Mouse (Mus musculus) Patski (cell line): Measurements from ENCODE around the gene AI661453. TPM values are rescaled to one million over a fixed set of nuclear protein-coding genes. Genes with fewer than 3 reads are reported as not detected.

Experiments
- ATAC-seq: fragments of 100-300 bp; one replicate; pipeline ENCODE4 v1.8.0; 2021
- CTCF ChIA-PET: fragments of 350-600 bp; sonication (Branson Sonifier 250); formaldehyde crosslinking; loops from one replicate; lab custom pipeline; 2022; ENCODE audit warnings: inconsistent platforms; lab: Charles Lee
- POLR2A ChIA-PET: fragments of 350-600 bp; sonication (Branson Sonifier 250); formaldehyde crosslinking; loops from one replicate; lab custom pipeline; 2022; ENCODE audit warnings: antibody characterized with exemption, inconsistent platforms; lab: Charles Lee
- DNase-seq: peaks from one replicate; pipeline ENCODE4 v3.0.0-alpha.2; 2011; ENCODE audit warnings: low read depth, low spot score
- H3K27me3 ChIP-seq: fragments of 371-371 bp; one replicate; pipeline ENCODE4 v1.5.1; 2021
- CTCF ChIP-seq: fragments of 100-300 bp; IDR thresholded peaks from one replicate; pipeline ENCODE4 v1.5.1; 2021
- in situ Hi-C: fragments of 300-500 bp; cut with MboI; formaldehyde crosslinking; loops from 3 replicates; pipeline ENCODE4 v1.11.1; 2018; ENCODE audit warnings: low pct_unique_long_range_greater_than_20kb, mixed read lengths
- polyA plus RNA-seq: library from polyadenylated mRNA; unstranded; gene quantifications from one replicate; pipeline ENCODE4 v1.2.3, GENCODE M21; 2021

Gene AI661453
- polyA plus RNA-seq, 1 experiment from 2014 or later: 20.0 TPM

GRCm38 (mm10) chr17:47441296-47442051, 5.1 kb downstream of the AI661453 start:
- DNase-seq: no peak
- CTCF ChIA-PET: interaction anchor here (1.2 to 1.6 kb wide), 2 partner anchors 9 to 71 kb away, joined by 3 to 4 read pairs; no protein-coding TSS in a partner anchor
- no peak for ATAC-seq
- no peaks in the 10 kb centered on the region for H3K27me3 ChIP-seq
- POLR2A ChIA-PET: no interaction called here
- in situ Hi-C loops: no loop called here
- no peak for TF ChIP-seq CTCF

GRCm38 (mm10) chr17:47442271-47442670, 5.9 kb downstream of the AI661453 start:
- DNase-seq (no peak), ATAC-seq (no peak)
- POLR2A ChIA-PET: no interaction called here
- no peaks in the 10 kb centered on the region for H3K27me3 ChIP-seq
- no peak for TF ChIP-seq CTCF
- in situ Hi-C loops: no loop called here
- CTCF ChIA-PET: no interaction called here

- ATAC-seq: no peak
- no peak for TF ChIP-seq CTCF
- CTCF ChIA-PET: interaction anchor here (1.4 kb wide), 1 partner anchor 13 kb away, joined by 3 read pairs; no protein-coding TSS in a partner anchor
- POLR2A ChIA-PET: no interaction called here
- in situ Hi-C loops: no loop called here
- H3K27me3 ChIP-seq: no peaks in the 10 kb centered on the region
- no peak for DNase-seq
Observed at GRCm38 (mm10) chr17:47444113-47444512, 7.7 kb downstream of the AI661453 start.

GRCm38 (mm10) chr17:47445518-47445917, 9.1 kb downstream of the AI661453 start:
- DNase-seq: no peak
- ChIA-PET POLR2A (no interaction called here), CTCF (no interaction called here)
- TF ChIP-seq CTCF: no peak
- ATAC-seq: no peak
- in situ Hi-C loops: no loop called here
- no peaks in the 10 kb centered on the region for H3K27me3 ChIP-seq

GRCm38 (mm10) chr17:47446025-47446424, 9.6 kb downstream of the AI661453 start:
- ChIA-PET POLR2A (no interaction called here), CTCF (no interaction called here)
- in situ Hi-C loops: no loop called here
- TF ChIP-seq CTCF: no peak
- H3K27me3 ChIP-seq: no peaks in the 10 kb centered on the region
- DNase-seq (no peak), ATAC-seq (no peak)

GRCm38 (mm10) chr17:47446561-47446960, 10.1 kb downstream of the AI661453 start:
- CTCF ChIA-PET: no interaction called here
- no peaks in the 10 kb centered on the region for H3K27me3 ChIP-seq
- ATAC-seq (no peak), DNase-seq (no peak)
- no peak for TF ChIP-seq CTCF
- in situ Hi-C loops: no loop called here
- POLR2A ChIA-PET: no interaction called here

GRCm38 (mm10) chr17:47448523-47449372, 12.3 kb downstream of the AI661453 start:
- TF ChIP-seq CTCF: no peak
- CTCF ChIA-PET: no interaction called here
- in situ Hi-C loops: no loop called here
- H3K27me3 ChIP-seq: no peaks in the 10 kb centered on the region
- POLR2A ChIA-PET: no interaction called here
- ATAC-seq: no peak
- DNase-seq: no peak

GRCm38 (mm10) chr17:47449432-47449831, 13.0 kb downstream of the AI661453 start:
- ChIA-PET POLR2A (no interaction called here), CTCF (no interaction called here)
- H3K27me3 ChIP-seq: no peaks in the 10 kb centered on the region
- ATAC-seq (no peak), DNase-seq (no peak)
- in situ Hi-C loops: no loop called here
- TF ChIP-seq CTCF: no peak

GRCm38 (mm10) chr17:47450239-47450638, 13.8 kb downstream of the AI661453 start:
- no peak for TF ChIP-seq CTCF
- in situ Hi-C loops: no loop called here
- no peaks in the 10 kb centered on the region for H3K27me3 ChIP-seq
- ATAC-seq (no peak), DNase-seq (no peak)
- POLR2A ChIA-PET: no interaction called here
- CTCF ChIA-PET: interaction anchor here (1.0 to 1.4 kb wide), 2 partner anchors 9 to 23 kb away, joined by 3 to 5 read pairs; no protein-coding TSS in a partner anchor

- in situ Hi-C loops: no loop called here
- CTCF ChIA-PET: interaction anchor here (1.0 to 1.4 kb wide), 2 partner anchors 10 to 22 kb away, joined by 3 to 5 read pairs; no protein-coding TSS in a partner anchor
- no peak for TF ChIP-seq CTCF
- ATAC-seq: peak; percentile 64
- DNase-seq: peak; percentile 68
- H3K27me3 ChIP-seq: no peaks in the 10 kb centered on the region
- POLR2A ChIA-PET: interaction anchor here (0.9 kb wide), 1 partner anchor 11 kb away, joined by 5 read pairs; no protein-coding TSS in a partner anchor
Observed at GRCm38 (mm10) chr17:47450880-47451565, 14.6 kb downstream of the AI661453 start.
